Mouse (Mus musculus) megakaryocyte progenitor cell, adult 5-6 weeks (primary cell): ENCODE results near the gene Ak4. TPM values are rescaled to one million over a fixed set of nuclear protein-coding genes. Genes with fewer than 3 reads are reported as not detected.
A peak's percentile ranks its signal among the peaks of the same experiment; 100 is the strongest.
"Not testable (repeated sequence)": the region's sequence is repeated elsewhere in the genome, so short reads cannot be mapped to it uniquely, and the experiment has no call there.

Source experiments
- ATAC-seq: replicated peaks from 2 replicates; pipeline ENCODE4 v1.8.0; 2016; ENCODE audit warnings: mild to moderate bottlenecking, moderate TSS enrichment, inconsistent platforms; ENCODE audit not compliant: poor library complexity
- total RNA-seq, 2 experiments: library from RNA; stranded (forward) in 1 of 2; stranded (reverse) in 1 of 2; fragments of 157-497, 149-512 nt in 1 of 2; fragments of 200-1000 nt in 1 of 2; gene quantifications; 2 replicates each; pipeline versions ENCODE4 v1.2.3 to v1.2.4; 2015 to 2017

Ak4 gene
- total RNA-seq (2015) (11.9 and 13.5 TPM in 2 replicates), total RNA-seq (2017) (20.3 and 23.2 TPM in 2 replicates)

- ATAC-seq: peak; percentile 59
Measured at GRCm38 (mm10) chr4:101419151-101419910, at the start of gene Ak4. Gene Ak4 (plus strand): TSS chr4:101419277.

GRCm38 (mm10) chr4:101369738-101370275 lies 49.3 kb upstream of the Ak4 start:
- no peak for ATAC-seq

GRCm38 (mm10) chr4:101372283-101372682 lies 46.8 kb upstream of the Ak4 start:
- ATAC-seq: peak; percentile 61

GRCm38 (mm10) chr4:101372751-101373150 lies 46.3 kb upstream of the Ak4 start:
- ATAC-seq: no peak

- ATAC-seq: no peak
Measured at GRCm38 (mm10) chr4:101374104-101374503, 45.0 kb upstream of the Ak4 start.

- no peak for ATAC-seq
Measured at GRCm38 (mm10) chr4:101376835-101377234, 42.2 kb upstream of the Ak4 start.

- ATAC-seq: no peak
Measured at GRCm38 (mm10) chr4:101378241-101378640, 40.8 kb upstream of the Ak4 start.

- no peak for ATAC-seq
Measured at GRCm38 (mm10) chr4:101378778-101379177, 40.3 kb upstream of the Ak4 start.

GRCm38 (mm10) chr4:101385002-101385401 lies 34.1 kb upstream of the Ak4 start:
- no peak; the same call in 1 of the 2 replicates for ATAC-seq

GRCm38 (mm10) chr4:101388246-101388645 lies 30.8 kb upstream of the Ak4 start:
- no peak for ATAC-seq

- ATAC-seq: not testable (repeated sequence)
Measured at GRCm38 (mm10) chr4:101388656-101389055, 30.4 kb upstream of the Ak4 start.

GRCm38 (mm10) chr4:101392229-101392628 lies 26.8 kb upstream of the Ak4 start:
- peak; percentile 68 for ATAC-seq

GRCm38 (mm10) chr4:101393292-101393711 lies 25.8 kb upstream of the Ak4 start:
- ATAC-seq: peak; percentile 93

- ATAC-seq: no peak
Measured at GRCm38 (mm10) chr4:101395021-101395533, 24.0 kb upstream of the Ak4 start.

- ATAC-seq: no peak
Measured at GRCm38 (mm10) chr4:101400025-101400594, 19.0 kb upstream of the Ak4 start.

- ATAC-seq: peak; percentile 90
Measured at GRCm38 (mm10) chr4:101401945-101402344, 17.1 kb upstream of the Ak4 start.

- ATAC-seq: no peak
Measured at GRCm38 (mm10) chr4:101404863-101405262, 14.2 kb upstream of the Ak4 start.

- no peak for ATAC-seq
Measured at GRCm38 (mm10) chr4:101406411-101407196, 12.5 kb upstream of the Ak4 start.

- no peak for ATAC-seq
Measured at GRCm38 (mm10) chr4:101416966-101417365, 2.1 kb upstream of the Ak4 start.

GRCm38 (mm10) chr4:101419911-101420880 lies 1.1 kb downstream of the Ak4 start:
- 0 out of 2 replicates have a peak, but pooled peaks have one; percentile 21 for ATAC-seq
